Comparison of ENCODE assay signal across 8 mouse cellular contexts in the genomic region with DNA sequence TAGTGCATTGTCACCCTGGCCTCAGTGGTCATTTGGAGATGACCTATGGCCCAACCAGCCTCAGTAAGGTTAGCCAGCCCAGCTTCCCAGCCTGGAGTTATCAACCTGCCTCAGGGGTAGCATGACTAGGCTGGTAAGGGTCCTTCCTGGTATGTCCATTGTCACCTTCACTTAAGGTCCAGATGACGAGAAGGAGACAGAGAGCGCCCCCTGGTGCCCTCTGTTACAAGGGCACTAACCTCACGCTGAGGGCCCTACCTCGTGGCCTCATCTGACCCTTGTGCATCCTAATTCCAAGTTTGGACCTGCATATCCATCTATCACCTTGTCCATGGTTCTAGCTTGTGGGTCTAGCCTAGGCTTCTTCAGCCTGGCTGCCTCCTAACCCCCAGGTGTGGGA. TPM values are rescaled to one million over a fixed set of nuclear protein-coding genes. Genes with fewer than 3 reads are reported as not detected.
DNase-seq lines count a peak whose midpoint lies in the region; TF ChIP-seq lines count a peak whose summit lies in the region.

No protein-coding gene starts in this region.

- H3K27ac ChIP-seq in layer of hippocampus, adult 2 months: no peak overlapping the region

- TF ChIP-seq CTCF in layer of hippocampus, adult 2 months (conservative IDR thresholded peaks at IDR 0.05): peak; percentile 88
- peak; percentile 63 for TF ChIP-seq CTCF in E14TG2a.4 (conservative IDR thresholded peaks at IDR 0.05; ENCODE audit: low read length)

- no peak overlapping the region for H3K4me3 ChIP-seq in layer of hippocampus, adult 2 months
- no peak overlapping the region for H3K4me3 ChIP-seq in E14TG2a.4 (replicated peaks; ENCODE audit: low read length)

- H3K9me3 ChIP-seq in E14TG2a.4 (ENCODE audit: low read length): no peaks in the 10 kb centered on the region

- no peaks in the 10 kb centered on the region for H3K27me3 ChIP-seq in E14TG2a.4 (ENCODE audit: insufficient read depth, low read length)

- peaks cover 49% of the 10 kb centered on the region for H3K4me1 ChIP-seq in E14TG2a.4 (replicated peaks; ENCODE audit: low read depth, low read length)

- H3K36me3 ChIP-seq in E14TG2a.4 (ENCODE audit: insufficient read depth, low read length): no peaks in the 10 kb centered on the region

- DNase-seq in layer of hippocampus, adult 2 months (ENCODE audit: low spot score in 2 of 2): peak in 1 of 2 experiments; percentile 39
- DNase-seq in layer of hippocampus, adult 18-20 months (ENCODE audit: low spot score in 2 of 2): no peak
- peak; percentile 44 for DNase-seq in adipocyte (ENCODE audit: low spot score)
- DNase-seq in embryo, embryonic 11 days: peak; percentile 68
- peak; percentile 79 for DNase-seq in kidney, postnatal 14 days
- DNase-seq in retina, embryonic 14.5 days (ENCODE audit: low spot score): peak; percentile 69
- no peak for DNase-seq in right cerebral cortex, postnatal 10 days (ENCODE audit: low spot score in 2 of 2)

RNA-seq across cellular contexts. Expression of gene Zcchc14, which starts 32.7 kb away (rescaled TPM):
- 10 to 100 TPM; 92.5 to 93.2 TPM for total RNA-seq in layer of hippocampus, adult 2 months (2021)
- total RNA-seq in layer of hippocampus, adult 18-20 months (2021): 10 to 100 TPM; 88.8 to 90.1 TPM

RNA-seq across cellular contexts. Expression of gene Jph3, which starts 44.0 kb away (rescaled TPM):
- total RNA-seq in layer of hippocampus, adult 2 months (2021): 100 to 1,000 TPM; 318 to 346 TPM
- 100 to 1,000 TPM; 344 to 371 TPM for total RNA-seq in layer of hippocampus, adult 18-20 months (2021)

Comparison
In these comparisons a context has a peak if more than half of its experiments do, and no peak if none do; other contexts are left out.
1. DNase-seq: peak in adipocyte (single experiment), embryo, embryonic 11 days (single experiment), kidney, postnatal 14 days (single experiment) and retina, embryonic 14.5 days (single experiment); none in layer of hippocampus, adult 18-20 months (0 of 2) and right cerebral cortex, postnatal 10 days (0 of 2).